Mouse (Mus musculus): ENCODE results near the gene Fkbp2. TPM values are rescaled to one million over a fixed set of nuclear protein-coding genes. Genes with fewer than 3 reads are reported as not detected.

Fkbp2 gene
- total and polyA plus RNA-seq, 3 experiments: 17.6 to 87.0 (median 44.6) TPM

DNA sequence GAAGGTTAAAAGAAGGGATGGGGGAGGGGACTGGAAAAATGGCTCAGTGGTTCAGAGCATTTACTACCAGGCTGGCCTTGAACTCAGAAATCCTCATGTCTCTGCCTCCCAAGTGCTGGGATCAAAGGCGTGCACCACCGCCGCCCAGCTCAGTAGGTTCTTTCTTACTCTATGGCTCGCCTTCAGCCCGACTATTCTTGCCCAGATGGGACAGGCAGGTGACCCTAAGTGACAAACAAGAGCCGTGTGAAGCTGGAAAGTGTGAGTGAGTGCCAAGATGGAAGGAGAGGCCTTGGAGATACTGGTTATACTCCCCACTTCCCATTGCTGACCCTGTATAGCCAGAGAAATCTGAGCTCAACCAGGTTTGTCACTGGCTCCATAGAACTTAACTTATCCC, 36.6 kb downstream of the Fkbp2 start:
- dilution Hi-C loops (cut with MboI; ENCODE audit: extremely low pct_ligation_motif_present, extremely low pct_unique_long_range_greater_than_20kb, low sequenced_read_pairs) (no loop called here), in situ Hi-C loops (cut with MboI; ENCODE audit: low pct_ligation_motif_present, low pct_unique_long_range_greater_than_20kb, low sequenced_read_pairs) (no loop called here)
- Histone ChIP-seq H3K27ac (ENCODE audit: insufficient read depth, low read depth) (no peak overlapping the region), H3K4me2 (ENCODE audit: insufficient read depth, low read depth, poor library complexity, severe bottlenecking) (no peak overlapping the region), H3K79me2 (replicated peaks; ENCODE audit: control insufficient read depth, extremely low read depth, insufficient read depth, poor library complexity, severe bottlenecking) (no peaks in the 10 kb centered on the region), H3K27me3 (replicated peaks) (no peaks in the 10 kb centered on the region), H3K9me3 (replicated peaks; ENCODE audit: low read length) (no peaks in the 10 kb centered on the region), H3K9ac (ENCODE audit: insufficient read depth, low read depth) (no peak overlapping the region), H3K4me3 (replicated peaks in 1 of 3; ENCODE audit: low read depth in 2 of 3, low read length in 2 of 3, poor library complexity in 1 of 3) (no peak overlapping the region), H3K36me3 (replicated peaks in 1 of 2; ENCODE audit: control insufficient read depth in 1 of 2, insufficient read depth in 1 of 2, low read length in 1 of 2) (peaks cover 0 to 31% of the 10 kb centered on the region in 2 experiments), H3K4me1 (ENCODE audit: control insufficient read depth in 1 of 2, insufficient read depth in 2 of 2) (peaks cover 9 to 31% of the 10 kb centered on the region in 2 experiments)
- no peak for DNase-seq (ENCODE audit: extremely low read depth)
- TF ChIP-seq CHD2 (IDR thresholded peaks at IDR 0.05; ENCODE audit: low read length) (no peak), BHLHE40 (IDR thresholded peaks at IDR 0.05; ENCODE audit: low read depth, low read length) (no peak), ZMIZ1 (IDR thresholded peaks at IDR 0.05; ENCODE audit: low read depth, low read length) (no peak), CHD1 (IDR thresholded peaks at IDR 0.05; ENCODE audit: low read depth, low read length) (no peak), RAD21 (IDR thresholded peaks at IDR 0.05; ENCODE audit: low read depth, low read length) (no peak), GABPA (IDR thresholded peaks at IDR 0.05; ENCODE audit: insufficient replicate concordance, low read depth, low read length) (no peak), MAX (IDR thresholded peaks at IDR 0.05; ENCODE audit: low read length) (no peak), JUND (conservative IDR thresholded peaks at IDR 0.05; ENCODE audit: low read depth, low read length) (no peak), NRF1 (IDR thresholded peaks at IDR 0.05; ENCODE audit: low read depth, low read length) (no peak), RCOR1 (conservative IDR thresholded peaks at IDR 0.05; ENCODE audit: low read depth, low read length) (no peak), USF2 (conservative IDR thresholded peaks at IDR 0.05; ENCODE audit: low read depth, low read length) (no peak), NELFE (IDR thresholded peaks at IDR 0.05; ENCODE audit: low read depth, low read length) (no peak), MYC (IDR thresholded peaks at IDR 0.05; ENCODE audit: low read depth, low read length) (no peak), TBP (conservative IDR thresholded peaks at IDR 0.05; ENCODE audit: low read depth, low read length) (no peak), SMC3 (IDR thresholded peaks at IDR 0.05; ENCODE audit: low read depth, low read length) (no peak), MAFK (IDR thresholded peaks at IDR 0.05; ENCODE audit: insufficient replicate concordance, low read length) (no peak), USF1 (IDR thresholded peaks at IDR 0.05; ENCODE audit: low read depth, low read length) (no peak), PAX5 (IDR thresholded peaks at IDR 0.05; ENCODE audit: low read length) (no peak), HCFC1 (IDR thresholded peaks at IDR 0.05; ENCODE audit: low read depth, low read length) (no peak), CTCF (conservative IDR thresholded peaks at IDR 0.05 in 1 of 2, IDR thresholded peaks at IDR 0.05 in 1 of 2; ENCODE audit: low read depth in 2 of 2, low read length in 2 of 2) (no peak)

DNA sequence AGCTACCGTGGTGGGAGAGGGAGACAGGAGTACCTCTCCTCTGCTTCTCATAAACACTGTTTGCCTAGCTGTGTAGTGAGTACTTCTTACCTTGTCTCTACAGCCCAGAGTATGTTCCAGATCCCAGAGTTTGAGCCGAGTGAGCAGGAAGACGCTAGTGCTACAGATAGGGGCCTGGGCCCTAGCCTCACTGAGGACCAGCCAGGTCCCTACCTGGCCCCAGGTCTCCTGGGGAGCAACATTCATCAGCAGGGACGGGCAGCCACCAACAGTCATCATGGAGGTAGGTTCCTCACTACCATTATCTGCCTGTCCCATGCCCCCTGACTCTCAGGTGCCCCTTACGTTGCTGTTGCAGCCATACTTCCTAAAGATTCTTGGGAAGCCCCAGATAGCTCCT, 37.5 kb downstream of the Fkbp2 start:
- peak overlapping the region; percentile 81 for H3K9ac ChIP-seq (ENCODE audit: insufficient read depth, low read depth)
- no peak for DNase-seq (ENCODE audit: extremely low read depth)
- H3K9me3 ChIP-seq (replicated peaks; ENCODE audit: low read length): no peaks in the 10 kb centered on the region
- peak overlapping the region; percentile 13; the same call in 1 of the 2 replicates for H3K27ac ChIP-seq (ENCODE audit: insufficient read depth, low read depth)
- peaks cover 6 to 25% of the 10 kb centered on the region in 2 experiments for H3K4me1 ChIP-seq (ENCODE audit: control insufficient read depth in 1 of 2, insufficient read depth in 2 of 2)
- H3K27me3 ChIP-seq (replicated peaks): no peaks in the 10 kb centered on the region
- H3K79me2 ChIP-seq (replicated peaks; ENCODE audit: control insufficient read depth, extremely low read depth, insufficient read depth, poor library complexity, severe bottlenecking): no peaks in the 10 kb centered on the region
- dilution Hi-C loops (cut with MboI; ENCODE audit: extremely low pct_ligation_motif_present, extremely low pct_unique_long_range_greater_than_20kb, low sequenced_read_pairs) (no loop called here), in situ Hi-C loops (cut with MboI; ENCODE audit: low pct_ligation_motif_present, low pct_unique_long_range_greater_than_20kb, low sequenced_read_pairs) (no loop called here)
- no peak for TF ChIP-seq MXI1 (IDR thresholded peaks at IDR 0.05; ENCODE audit: low read depth, low read length)
- no peak for TF ChIP-seq ZNF384 (IDR thresholded peaks at IDR 0.05; ENCODE audit: low read depth, low read length)
- no peak for TF ChIP-seq MEF2A (IDR thresholded peaks at IDR 0.05; ENCODE audit: borderline replicate concordance, low read depth, low read length)
- TF ChIP-seq MAX (IDR thresholded peaks at IDR 0.05; ENCODE audit: low read length): no peak; the same call in 1 of the 2 replicates
- no peak for TF ChIP-seq ZMIZ1 (IDR thresholded peaks at IDR 0.05; ENCODE audit: low read depth, low read length)
- TF ChIP-seq RCOR1 (conservative IDR thresholded peaks at IDR 0.05; ENCODE audit: low read depth, low read length): no peak
- H3K4me3 ChIP-seq (replicated peaks in 1 of 3; ENCODE audit: low read depth in 2 of 3, low read length in 2 of 3, poor library complexity in 1 of 3): peak overlapping the region; percentile 41 to 77 (median 59)
- H3K36me3 ChIP-seq (replicated peaks in 1 of 2; ENCODE audit: control insufficient read depth in 1 of 2, insufficient read depth in 1 of 2, low read length in 1 of 2): peaks cover 0 to 32% of the 10 kb centered on the region in 2 experiments
- H3K4me2 ChIP-seq (ENCODE audit: insufficient read depth, low read depth, poor library complexity, severe bottlenecking): peak overlapping the region; percentile 85

Measured in CH12.LX (cell line).